Mouse (Mus musculus) spleen, adult 2 months (tissue): ENCODE data around the gene Prkd2. TPM values are rescaled to one million over a fixed set of nuclear protein-coding genes. Genes with fewer than 3 reads are reported as not detected.

Experiments
- DNase-seq, 2 experiments: peaks; one replicate each; pipeline versions ENCODE4 v3.0.0 to v3.0.0-alpha.2; 2012 to 2021; ENCODE audit warnings: low spot score in 2 of 2, low read depth in 1 of 2
- H3K27ac ChIP-seq: fragments of 200-500 bp; 2 replicates; pipeline ENCODE4 v1.5.1; 2012; ENCODE audit warnings: low read length, inconsistent platforms; ENCODE audit not compliant: insufficient read depth
- H3K27me3 ChIP-seq: fragments of 200-500 bp; 2 replicates; pipeline ENCODE4 v1.6.1; 2012; ENCODE audit warnings: mild to moderate bottlenecking, moderate library complexity, low read length, inconsistent platforms; ENCODE audit not compliant: control insufficient read depth, insufficient read depth
- H3K36me3 ChIP-seq: fragments of 200-500 bp; 2 replicates; pipeline ENCODE4 v1.6.1; 2012; ENCODE audit warnings: mild to moderate bottlenecking, low read length, inconsistent platforms; ENCODE audit not compliant: control insufficient read depth, insufficient read depth
- H3K4me1 ChIP-seq: fragments of 200-500 bp; 2 replicates; pipeline ENCODE4 v1.6.1; 2011; ENCODE audit warnings: inconsistent platforms; ENCODE audit not compliant: control insufficient read depth, insufficient read depth, insufficient read length
- H3K4me3 ChIP-seq: fragments of 200-500 bp; 2 replicates; pipeline ENCODE4 v1.5.1; 2011; ENCODE audit warnings: mild to moderate bottlenecking, inconsistent platforms; ENCODE audit not compliant: insufficient read depth, insufficient read length; ENCODE audit errors: extremely low read depth
- CTCF ChIP-seq: fragments of 200-500 bp; IDR thresholded peaks from 2 replicates; pipeline ENCODE4 v1.5.1; 2011; ENCODE audit warnings: mild to moderate bottlenecking, inconsistent platforms; ENCODE audit not compliant: insufficient read depth, insufficient read length, insufficient replicate concordance; ENCODE audit errors: extremely low read depth
- POLR2A ChIP-seq: fragments of 200-500 bp; IDR thresholded peaks from 2 replicates; pipeline ENCODE4 v1.6.1; 2011; ENCODE audit warnings: low read depth, low read length, inconsistent platforms
- WGBS: fragments of 180-500 bp; shearing (Covaris S2); methylation state at CpG from one replicate; pipeline ENCODE4 v1.1.7; 2018; 5-methylcytosine and 5-hydroxymethylcytosine counted together
- polyA plus RNA-seq: library from polyadenylated mRNA; depleted of rRNA; stranded (reverse); fragments of >200 nt; gene quantifications from 2 replicates; pipeline ENCODE4 v1.2.3, GENCODE M21; 2012

Prkd2 gene
- polyA plus RNA-seq, 1 experiment, result 205 TPM

DNA sequence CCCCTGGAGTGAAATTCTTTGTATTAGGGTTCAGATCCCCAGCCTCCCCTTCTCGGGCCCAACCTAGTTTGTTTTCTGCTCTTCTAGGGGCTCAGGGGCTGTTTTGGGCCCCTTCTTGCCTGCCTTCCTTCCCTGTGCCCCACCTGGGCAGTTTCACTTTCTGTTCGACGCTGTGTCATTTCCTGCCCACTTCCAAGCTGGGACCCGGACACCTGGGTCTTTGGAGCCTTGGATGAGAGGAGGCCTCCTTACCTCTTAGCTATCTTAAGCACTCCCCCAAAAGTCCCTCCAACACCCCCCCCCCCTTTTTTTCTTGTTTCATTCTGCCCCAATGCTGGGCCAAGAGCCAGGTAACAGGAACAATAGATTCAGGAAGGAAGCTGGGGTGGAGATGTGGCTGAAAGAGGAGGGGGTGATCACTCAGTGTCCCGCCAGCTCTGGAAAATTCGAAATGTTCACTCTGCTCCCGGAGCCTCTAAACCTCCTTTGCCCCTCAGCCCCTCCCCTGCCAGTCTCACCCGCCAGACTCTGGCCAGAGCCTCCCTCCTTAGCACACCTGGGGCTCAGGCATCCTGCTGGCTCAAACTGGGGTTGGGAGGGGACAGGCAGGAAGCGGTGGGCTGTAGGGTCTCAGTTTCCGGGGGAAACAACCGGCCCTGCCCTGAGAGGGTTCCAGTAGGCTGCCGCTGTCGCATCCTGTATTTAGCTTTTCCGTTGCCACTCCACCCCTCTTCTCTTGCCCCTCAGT is 2.5 kb downstream of the Prkd2 start:
- Histone ChIP-seq H3K27me3 (no peaks in the 10 kb centered on the region), H3K36me3 (peaks cover 32% of the 10 kb centered on the region), H3K27ac (peak overlapping the region; percentile 97), H3K4me3 (peak overlapping the region; percentile 82), H3K4me1 (peaks cover 19% of the 10 kb centered on the region)
- peak in 1 of 2 experiments; percentile 79 for DNase-seq
- TF ChIP-seq POLR2A (no peak), CTCF (no peak)
- 4% methylated on average over 14 of the region's 14 CpGs for WGBS

DNA sequence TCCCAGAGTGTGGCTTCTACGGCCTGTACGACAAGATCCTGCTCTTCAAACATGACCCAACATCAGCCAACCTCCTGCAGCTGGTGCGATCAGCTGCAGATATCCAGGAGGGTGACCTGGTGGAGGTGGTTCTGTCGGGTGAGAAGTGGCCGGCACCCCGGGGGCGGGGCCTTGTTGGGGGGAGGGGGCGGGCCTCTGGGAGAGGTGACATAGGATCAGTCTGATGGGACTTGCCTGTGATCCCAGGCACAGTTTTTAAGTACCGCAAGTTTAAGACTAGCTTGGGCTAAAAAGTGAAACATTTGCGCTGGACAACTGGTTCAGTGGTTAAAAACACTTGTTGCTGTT is 3.1 kb downstream of the Prkd2 start:
- peak overlapping the region; percentile 97 for H3K27ac ChIP-seq
- H3K4me1 ChIP-seq, result peaks cover 14% of the 10 kb centered on the region
- H3K36me3 ChIP-seq, result peaks cover 35% of the 10 kb centered on the region
- TF ChIP-seq POLR2A (no peak), CTCF (no peak)
- H3K4me3 ChIP-seq, result peak overlapping the region; percentile 82
- 19% methylated on average over 10 of the region's 10 CpGs for WGBS
- DNase-seq, result no peak
- no peaks in the 10 kb centered on the region for H3K27me3 ChIP-seq

DNA sequence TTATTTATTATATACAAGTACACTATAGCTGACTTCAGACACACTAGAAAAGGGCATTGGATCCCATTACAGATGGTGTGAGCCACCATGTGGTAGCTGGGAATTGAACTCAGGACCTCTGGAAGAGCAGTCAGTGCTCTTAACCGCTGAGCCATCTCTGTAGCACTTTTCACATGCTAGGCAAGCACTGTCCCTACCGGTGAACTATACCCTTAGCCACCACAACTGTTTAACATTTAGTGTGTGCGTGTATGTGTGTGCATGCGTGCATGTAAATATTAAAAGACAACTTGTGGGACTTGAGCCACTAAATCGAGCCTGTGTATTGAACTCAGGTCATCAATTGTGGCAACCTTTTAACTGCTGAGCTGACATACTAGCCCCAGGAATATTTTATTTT is 4.1 kb downstream of the Prkd2 start:
- H3K36me3 ChIP-seq, result peaks cover 39% of the 10 kb centered on the region
- no peak for TF ChIP-seq POLR2A
- TF ChIP-seq CTCF, result no peak
- no peak overlapping the region for H3K27ac ChIP-seq
- no peaks in the 10 kb centered on the region for H3K27me3 ChIP-seq
- DNase-seq, result no peak
- peaks cover 7% of the 10 kb centered on the region for H3K4me1 ChIP-seq
- WGBS, result 96% methylated on average over 5 of the region's 5 CpGs
- H3K4me3 ChIP-seq, result no peak overlapping the region

GRCm38 (mm10) chr7:16847507-16847906 is 4.8 kb downstream of the Prkd2 start:
- H3K4me1 ChIP-seq, result peaks cover 2% of the 10 kb centered on the region
- no peak overlapping the region for H3K27ac ChIP-seq
- H3K36me3 ChIP-seq, result peaks cover 43% of the 10 kb centered on the region
- H3K27me3 ChIP-seq, result no peaks in the 10 kb centered on the region
- no peak overlapping the region for H3K4me3 ChIP-seq
- no peak for DNase-seq
- WGBS, result 91% methylated on average over 19 of the region's 19 CpGs
- no peak for TF ChIP-seq POLR2A
- TF ChIP-seq CTCF, result no peak

- DNase-seq, result peak in 1 of 2 experiments; percentile 39
Observed at GRCm38 (mm10) chr7:16848579-16848978, 5.9 kb downstream of the Prkd2 start.

DNA sequence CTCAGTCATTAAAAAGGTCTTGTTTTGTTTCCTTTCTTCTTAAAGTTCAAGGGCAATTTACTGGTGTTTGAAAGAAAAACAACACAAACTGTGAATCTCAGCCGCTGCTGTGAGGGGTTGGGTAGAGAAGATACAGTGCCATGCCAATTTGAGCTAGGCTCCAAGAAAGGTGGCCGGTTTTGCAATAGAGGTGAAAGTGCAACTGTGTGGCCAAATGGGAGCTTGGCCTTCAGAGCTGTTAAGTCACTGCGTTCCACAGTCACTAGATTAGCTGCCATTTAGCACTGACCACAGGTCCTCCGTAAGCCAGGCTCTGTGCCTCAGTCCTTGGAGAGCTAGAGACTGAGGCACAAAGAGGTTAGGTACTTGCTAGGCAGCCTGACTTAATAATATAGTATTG is 8.9 kb downstream of the Prkd2 start:
- H3K27ac ChIP-seq, result no peak overlapping the region
- WGBS, result 91% methylated on average over 4 of the region's 4 CpGs
- H3K27me3 ChIP-seq, result no peaks in the 10 kb centered on the region
- H3K36me3 ChIP-seq, result peaks cover 76% of the 10 kb centered on the region
- no peak for DNase-seq
- H3K4me3 ChIP-seq, result no peak overlapping the region
- peaks cover 2% of the 10 kb centered on the region; the same call in 1 of the 2 replicates for H3K4me1 ChIP-seq
- TF ChIP-seq POLR2A (no peak), CTCF (no peak)

More at GRCm38 (mm10) chr7:16848579-16848978, 5.9 kb downstream of the Prkd2 start:
- Histone ChIP-seq H3K4me1 (peaks cover 2% of the 10 kb centered on the region), H3K27me3 (no peaks in the 10 kb centered on the region), H3K36me3 (peaks cover 52% of the 10 kb centered on the region), H3K4me3 (no peak overlapping the region), H3K27ac (no peak overlapping the region)
- 75% methylated on average over 17 of the region's 17 CpGs for WGBS
- TF ChIP-seq POLR2A, result no peak
- TF ChIP-seq CTCF, result peak; percentile 45; the same call in 1 of the 2 replicates

DNA sequence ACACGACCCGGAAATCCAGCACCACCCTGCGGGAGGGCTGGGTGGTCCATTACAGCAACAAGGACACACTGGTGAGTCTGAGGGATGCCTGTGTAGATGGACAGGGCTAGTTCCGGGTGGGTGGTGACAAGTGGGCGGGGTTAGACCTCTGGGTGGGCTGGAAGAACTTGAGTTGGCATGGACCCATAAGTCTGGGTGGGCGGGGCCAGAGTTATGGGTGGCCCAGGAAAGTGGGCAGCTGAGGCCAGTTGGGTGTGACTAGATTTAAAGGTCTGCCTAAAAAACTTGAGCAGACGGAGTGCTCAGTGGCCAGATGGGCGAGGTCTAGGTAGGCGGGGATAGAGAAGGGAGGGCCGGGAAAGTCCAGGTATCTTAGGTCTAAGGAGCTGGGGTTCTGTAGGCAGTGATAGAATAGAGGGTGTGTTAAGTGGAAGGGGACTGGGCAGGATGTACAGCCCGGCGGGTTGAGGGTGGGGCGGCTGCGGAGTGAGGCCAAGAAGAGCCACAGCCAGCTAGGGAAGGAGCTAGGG is 10.7 kb downstream of the Prkd2 start:
- TF ChIP-seq CTCF, result no peak
- TF ChIP-seq POLR2A, result no peak
- 90% methylated on average over 14 of the region's 14 CpGs for WGBS
- Histone ChIP-seq H3K36me3 (peaks cover 80% of the 10 kb centered on the region), H3K4me3 (no peak overlapping the region), H3K27ac (no peak overlapping the region), H3K4me1 (no peaks in the 10 kb centered on the region), H3K27me3 (no peaks in the 10 kb centered on the region)
- no peak for DNase-seq
